Mouse (Mus musculus) brain, adult 2 months (tissue): ENCODE measurements around the gene Pdxp.

Experiments used
- DNase-seq: peaks from one replicate; pipeline ENCODE4 v3.0.0; 2011; ENCODE audit warnings: low read depth, low spot score

Pdxp gene

GRCm38 (mm10) chr15:78899740-78900584 lies 13.8 kb upstream of the Pdxp start, which contains the start of gene Sh3bp1:
Gene Sh3bp1 (plus strand): TSS chr15:78899768.
- DNase-seq, result peak; percentile 71

GRCm38 (mm10) chr15:78900585-78901421 lies 12.9 kb upstream of the Pdxp start:
- no peak for DNase-seq

GRCm38 (mm10) chr15:78901422-78901789 lies 12.3 kb upstream of the Pdxp start:
- DNase-seq, result no peak

GRCm38 (mm10) chr15:78903243-78903642 lies 10.5 kb upstream of the Pdxp start:
- DNase-seq, result peak; percentile 88

- no peak for DNase-seq
Observed at GRCm38 (mm10) chr15:78908399-78908798, 5.3 kb upstream of the Pdxp start.

GRCm38 (mm10) chr15:78908982-78909381 lies 4.7 kb upstream of the Pdxp start:
- no peak for DNase-seq

GRCm38 (mm10) chr15:78912040-78912439 lies 1.7 kb upstream of the Pdxp start:
- DNase-seq, result peak; percentile 78

GRCm38 (mm10) chr15:78914091-78914822 lies 538 bp downstream of the Pdxp start:
- DNase-seq, result peak; percentile 75

GRCm38 (mm10) chr15:78914823-78915659 lies 1.3 kb downstream of the Pdxp start:
- no peak for DNase-seq

GRCm38 (mm10) chr15:78915660-78916017 lies 1.9 kb downstream of the Pdxp start:
- DNase-seq, result peak; percentile 96

GRCm38 (mm10) chr15:78916052-78916826 lies 2.5 kb downstream of the Pdxp start:
- peak; percentile 80 for DNase-seq

- no peak for DNase-seq
Observed at GRCm38 (mm10) chr15:78918126-78918525, 4.4 kb downstream of the Pdxp start.

- DNase-seq, result no peak
Observed at GRCm38 (mm10) chr15:78919914-78920313, 6.2 kb downstream of the Pdxp start.

GRCm38 (mm10) chr15:78922700-78923099 lies 9.0 kb downstream of the Pdxp start:
- no peak for DNase-seq

GRCm38 (mm10) chr15:78923585-78923984 lies 9.9 kb downstream of the Pdxp start:
- DNase-seq, result no peak

- DNase-seq, result no peak
Observed at GRCm38 (mm10) chr15:78925129-78925528, 11.4 kb downstream of the Pdxp start.

GRCm38 (mm10) chr15:78926021-78926919 lies 12.6 kb downstream of the Pdxp start, which contains the start of gene Lgals1:
Gene Lgals1 (plus strand): TSS chr15:78926725.
- peak; percentile 79 for DNase-seq

- DNase-seq, result peak; percentile 35
Observed at GRCm38 (mm10) chr15:78927021-78927787, 13.5 kb downstream of the Pdxp start.
